Mouse (Mus musculus) midbrain, embryonic 16.5 days (tissue): Measurements from ENCODE around the gene Zfp280d. TPM values are rescaled to one million over a fixed set of nuclear protein-coding genes. Genes with fewer than 3 reads are reported as not detected.

Experiments
- ATAC-seq: fragments of 200-750 bp; cut with Nextera tagmentation; 2 replicates; pipeline ENCODE4 v1.8.0; 2017; ENCODE audit warnings: moderate TSS enrichment
- H3K27ac ChIP-seq: fragments of 300-500 bp; sonication (generic); 2 replicates; pipeline ENCODE4 v1.5.1; 2014; ENCODE audit warnings: mild to moderate bottlenecking, low read length, mixed read lengths
- H3K27me3 ChIP-seq: fragments of 300-500 bp; sonication (generic); 2 replicates; pipeline ENCODE4 v1.6.1; 2014; ENCODE audit warnings: low read depth, low read length, mixed read lengths; ENCODE audit not compliant: control insufficient read depth, insufficient read depth
- H3K36me3 ChIP-seq: fragments of 300-500 bp; sonication (generic); 2 replicates; pipeline ENCODE4 v1.6.1; 2014; ENCODE audit warnings: mild to moderate bottlenecking, low read length, moderate library complexity, mixed read lengths; ENCODE audit not compliant: control insufficient read depth, insufficient read depth
- H3K4me1 ChIP-seq: fragments of 300-500 bp; sonication (generic); 2 replicates; pipeline ENCODE4 v1.6.1; 2014; ENCODE audit warnings: mild to moderate bottlenecking, low read length, mixed read lengths; ENCODE audit not compliant: control insufficient read depth, insufficient read depth
- H3K4me2 ChIP-seq: fragments of 300-500 bp; sonication (generic); 2 replicates; pipeline ENCODE4 v1.6.1; 2014; ENCODE audit warnings: mild to moderate bottlenecking, low read length, mixed read lengths
- H3K4me3 ChIP-seq: fragments of 300-500 bp; sonication (generic); 2 replicates; pipeline ENCODE4 v1.5.1; 2014; ENCODE audit warnings: low read depth, mild to moderate bottlenecking, low read length, moderate library complexity, mixed read lengths
- H3K9ac ChIP-seq: fragments of 300-500 bp; sonication (generic); 2 replicates; pipeline ENCODE4 v1.6.1; 2014; ENCODE audit warnings: low read depth, low read length, mixed read lengths
- H3K9me3 ChIP-seq: fragments of 300-500 bp; sonication (generic); replicated peaks from 2 replicates; pipeline ENCODE4 v1.6.1; 2014; ENCODE audit warnings: mild to moderate bottlenecking, low read length, mixed read lengths; ENCODE audit not compliant: control insufficient read depth, poor library complexity, severe bottlenecking
- WGBS: fragments of 180-500 bp; shearing (Covaris S2); extraction: QIAGEN DNeasy Blood & Tissue Kit; methylation state at CpG from one replicate; pipeline ENCODE4 v1.1.7; 2014; 5-methylcytosine and 5-hydroxymethylcytosine counted together
- polyA plus RNA-seq: library from polyadenylated mRNA; unstranded; fragments of >200 nt; fragmentation: Nextera tagmentation; extraction: Ambion mirVana; gene quantifications from 2 replicates; pipeline ENCODE4 v1.2.1, GENCODE M21; 2015

The Zfp280d gene
- polyA plus RNA-seq, 1 experiment from 2014 or later: 38.6 TPM

- Histone ChIP-seq H3K36me3 (no peaks in the 10 kb centered on the region), H3K4me1 (no peaks in the 10 kb centered on the region), H3K9me3 (no peaks in the 10 kb centered on the region), H3K27ac (no peak overlapping the region), H3K4me2 (no peak overlapping the region), H3K4me3 (no peak overlapping the region), H3K9ac (no peak overlapping the region), H3K27me3 (no peaks in the 10 kb centered on the region)
- 93% methylated on average over 2 of the region's 2 CpGs for WGBS
- no peak for ATAC-seq
Measured at GRCm38 (mm10) chr9:72333221-72333620, 58.6 kb downstream of the Zfp280d start.

GRCm38 (mm10) chr9:72336069-72336468, 61.4 kb downstream of the Zfp280d start:
- H3K9ac ChIP-seq: no peak overlapping the region
- ATAC-seq: no peak
- no peak overlapping the region for H3K4me2 ChIP-seq
- H3K4me1 ChIP-seq: no peaks in the 10 kb centered on the region
- H3K27ac ChIP-seq: no peak overlapping the region
- no peak overlapping the region for H3K4me3 ChIP-seq
- H3K9me3 ChIP-seq: no peaks in the 10 kb centered on the region
- no peaks in the 10 kb centered on the region for H3K27me3 ChIP-seq
- 93% methylated on average over 2 of the region's 2 CpGs for WGBS
- peaks cover 4% of the 10 kb centered on the region; the same call in 1 of the 2 replicates for H3K36me3 ChIP-seq

GRCm38 (mm10) chr9:72339119-72339518, 64.5 kb downstream of the Zfp280d start:
- H3K4me2 ChIP-seq: no peak overlapping the region
- no peak overlapping the region for H3K9ac ChIP-seq
- WGBS: 98% methylated on average over 2 of the region's 2 CpGs
- H3K4me1 ChIP-seq: no peaks in the 10 kb centered on the region
- H3K4me3 ChIP-seq: no peak overlapping the region
- H3K36me3 ChIP-seq: peaks cover 4% of the 10 kb centered on the region; the same call in 1 of the 2 replicates
- no peaks in the 10 kb centered on the region for H3K9me3 ChIP-seq
- no peak for ATAC-seq
- H3K27ac ChIP-seq: no peak overlapping the region
- no peaks in the 10 kb centered on the region for H3K27me3 ChIP-seq

- no peaks in the 10 kb centered on the region for H3K27me3 ChIP-seq
- H3K27ac ChIP-seq: no peak overlapping the region
- H3K9ac ChIP-seq: no peak overlapping the region
- no peak overlapping the region for H3K4me3 ChIP-seq
- no peaks in the 10 kb centered on the region for H3K4me1 ChIP-seq
- ATAC-seq: no peak
- no peaks in the 10 kb centered on the region for H3K9me3 ChIP-seq
- no peak overlapping the region for H3K4me2 ChIP-seq
- peaks cover 6% of the 10 kb centered on the region; the same call in 1 of the 2 replicates for H3K36me3 ChIP-seq
Measured at GRCm38 (mm10) chr9:72343844-72344243, 69.2 kb downstream of the Zfp280d start.

GRCm38 (mm10) chr9:72372359-72372758, 97.7 kb downstream of the Zfp280d start:
- Histone ChIP-seq H3K27me3 (no peaks in the 10 kb centered on the region), H3K4me2 (no peak overlapping the region), H3K4me1 (no peaks in the 10 kb centered on the region), H3K9me3 (no peaks in the 10 kb centered on the region), H3K4me3 (no peak overlapping the region), H3K9ac (no peak overlapping the region), H3K27ac (no peak overlapping the region), H3K36me3 (no peaks in the 10 kb centered on the region)
- no peak for ATAC-seq
- 91% methylated on average over 2 of the region's 2 CpGs for whole genome bisulfite sequencing

- 95% methylated on average over 3 of the region's 3 CpGs for WGBS
- no peaks in the 10 kb centered on the region for H3K27me3 ChIP-seq
- no peaks in the 10 kb centered on the region for H3K4me1 ChIP-seq
- no peak overlapping the region for H3K9ac ChIP-seq
- H3K36me3 ChIP-seq: no peaks in the 10 kb centered on the region
- H3K4me3 ChIP-seq: no peak overlapping the region
- no peaks in the 10 kb centered on the region for H3K9me3 ChIP-seq
- no peak for ATAC-seq
- no peak overlapping the region for H3K27ac ChIP-seq
- no peak overlapping the region for H3K4me2 ChIP-seq
Measured at GRCm38 (mm10) chr9:72374074-72374473, 99.4 kb downstream of the Zfp280d start.

- H3K4me1 ChIP-seq: no peaks in the 10 kb centered on the region
- ATAC-seq: no peak
- WGBS: 67% methylated on average over 4 of the region's 4 CpGs
Measured at GRCm38 (mm10) chr9:72374996-72375395, 100.3 kb downstream of the Zfp280d start.

GRCm38 (mm10) chr9:72375639-72376038, 101.0 kb downstream of the Zfp280d start:
- no peak overlapping the region for H3K4me3 ChIP-seq
- no peaks in the 10 kb centered on the region for H3K36me3 ChIP-seq
- 88% methylated on average over 3 of the region's 3 CpGs for WGBS
- H3K9ac ChIP-seq: no peak overlapping the region
- H3K4me2 ChIP-seq: no peak overlapping the region
- no peaks in the 10 kb centered on the region for H3K9me3 ChIP-seq
- no peaks in the 10 kb centered on the region for H3K4me1 ChIP-seq
- no peak for ATAC-seq
- H3K27me3 ChIP-seq: no peaks in the 10 kb centered on the region
- no peak overlapping the region; the same call in 1 of the 2 replicates for H3K27ac ChIP-seq

More at GRCm38 (mm10) chr9:72374996-72375395, 100.3 kb downstream of the Zfp280d start:
- Histone ChIP-seq H3K27me3 (no peaks in the 10 kb centered on the region), H3K27ac (no peak overlapping the region), H3K4me3 (no peak overlapping the region), H3K4me2 (no peak overlapping the region), H3K9ac (no peak overlapping the region), H3K9me3 (no peaks in the 10 kb centered on the region), H3K36me3 (no peaks in the 10 kb centered on the region)

GRCm38 (mm10) chr9:72385786-72386185, 111.1 kb downstream of the Zfp280d start:
- Histone ChIP-seq H3K9me3 (no peaks in the 10 kb centered on the region), H3K36me3 (no peaks in the 10 kb centered on the region), H3K27ac (no peak overlapping the region), H3K9ac (no peak overlapping the region), H3K27me3 (no peaks in the 10 kb centered on the region), H3K4me1 (no peaks in the 10 kb centered on the region), H3K4me2 (no peak overlapping the region), H3K4me3 (no peak overlapping the region)
- WGBS: 88% methylated on average over 7 of the region's 7 CpGs
- no peak for ATAC-seq
